Mouse (Mus musculus): ENCODE results near the gene Dnal1. TPM values are rescaled to one million over a fixed set of nuclear protein-coding genes. Genes with fewer than 3 reads are reported as not detected.

The Dnal1 gene
- polyA plus RNA-seq, 1 experiment from 2014 or later: 5.7 TPM

DNA sequence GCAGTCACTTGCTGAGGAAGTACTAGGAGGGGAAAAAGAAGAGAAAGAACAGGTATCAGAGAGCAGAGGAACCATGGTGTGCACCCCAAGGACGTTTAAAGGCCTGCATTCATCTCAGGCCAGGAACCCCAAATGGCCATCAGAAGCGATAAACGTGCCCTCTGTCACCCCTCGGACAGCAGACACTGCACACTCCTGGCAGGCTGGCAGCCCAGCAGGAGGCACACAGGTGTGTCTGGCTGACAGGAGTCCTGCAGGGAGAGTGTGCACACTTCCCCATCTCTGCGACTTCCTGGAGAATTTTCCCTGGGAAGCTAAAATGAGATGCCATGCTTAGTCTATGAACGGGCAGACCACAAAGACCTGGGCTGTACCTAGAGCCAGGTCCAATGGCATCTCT, 39.2 kb downstream of the Dnal1 start:
- H3K9ac ChIP-seq (ENCODE audit: low read length): no peak overlapping the region
- ATAC-seq (ENCODE audit: low read depth): no peak
- H3K4me3 ChIP-seq (ENCODE audit: low read length): no peak overlapping the region
- peaks cover 33% of the 10 kb centered on the region for H3K36me3 ChIP-seq (ENCODE audit: control insufficient read depth, insufficient read depth, low read length)
- no peak overlapping the region for H3K27ac ChIP-seq (ENCODE audit: low read length)
- H3K4me1 ChIP-seq (replicated peaks; ENCODE audit: control insufficient read depth, insufficient read depth, low read length): peaks cover 10% of the 10 kb centered on the region
- 78% methylated on average over 6 of the region's 6 CpGs for WGBS
- H3K27me3 ChIP-seq (ENCODE audit: control insufficient read depth, insufficient read depth, low read depth, low read length): no peaks in the 10 kb centered on the region
- no peaks in the 10 kb centered on the region for H3K9me3 ChIP-seq (ENCODE audit: control insufficient read depth, low read length)
- no peak overlapping the region for H3K4me2 ChIP-seq (ENCODE audit: low read depth, low read length)

DNA sequence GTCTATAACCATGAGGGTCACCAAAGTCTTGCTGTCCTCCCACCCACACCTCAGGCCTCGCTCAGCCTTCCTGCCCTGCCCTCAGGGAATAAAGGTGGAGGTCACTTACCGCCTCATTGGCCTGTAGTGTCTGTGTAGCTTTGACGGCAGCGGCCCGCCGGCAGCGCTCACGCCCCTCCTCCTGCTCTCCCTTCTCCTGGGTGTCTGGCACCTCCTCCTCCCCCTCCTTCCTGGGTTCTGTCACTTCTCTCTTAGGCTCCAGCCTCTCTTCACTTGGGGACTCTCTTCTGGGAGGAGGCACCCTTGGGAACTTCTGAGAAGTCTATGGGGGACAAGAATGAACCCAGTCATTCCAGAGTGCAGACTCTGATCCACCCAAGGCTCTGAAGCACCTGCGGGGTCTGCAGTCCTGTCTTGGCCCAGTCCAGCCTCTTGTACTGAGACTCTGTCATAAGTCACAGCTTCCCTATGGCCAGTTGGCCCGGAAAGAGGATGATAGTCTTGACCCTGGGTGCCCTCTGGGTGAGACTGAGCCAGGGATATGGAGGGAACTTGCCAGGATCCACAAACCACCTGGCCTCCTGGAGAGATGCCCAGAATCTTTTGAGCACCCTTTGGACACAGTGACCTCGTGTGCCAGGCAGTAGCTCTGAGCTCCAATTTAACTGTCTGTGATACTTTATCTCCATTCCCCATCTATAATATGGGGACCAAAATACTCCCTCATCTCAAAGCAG, 40.8 kb downstream of the Dnal1 start:
- H3K4me2 ChIP-seq (ENCODE audit: low read depth, low read length): no peak overlapping the region
- no peaks in the 10 kb centered on the region for H3K9me3 ChIP-seq (ENCODE audit: control insufficient read depth, low read length)
- H3K27ac ChIP-seq (ENCODE audit: low read length): no peak overlapping the region
- H3K9ac ChIP-seq (ENCODE audit: low read length): no peak overlapping the region
- peaks cover 7% of the 10 kb centered on the region for H3K4me1 ChIP-seq (replicated peaks; ENCODE audit: control insufficient read depth, insufficient read depth, low read length)
- peak; percentile 27; the same call in 1 of the 2 replicates for ATAC-seq (ENCODE audit: low read depth)
- 53% methylated on average over 11 of the region's 11 CpGs for WGBS
- H3K36me3 ChIP-seq (ENCODE audit: control insufficient read depth, insufficient read depth, low read length): peaks cover 44% of the 10 kb centered on the region
- H3K4me3 ChIP-seq (ENCODE audit: low read length): no peak overlapping the region
- H3K27me3 ChIP-seq (ENCODE audit: control insufficient read depth, insufficient read depth, low read depth, low read length): no peaks in the 10 kb centered on the region

DNA sequence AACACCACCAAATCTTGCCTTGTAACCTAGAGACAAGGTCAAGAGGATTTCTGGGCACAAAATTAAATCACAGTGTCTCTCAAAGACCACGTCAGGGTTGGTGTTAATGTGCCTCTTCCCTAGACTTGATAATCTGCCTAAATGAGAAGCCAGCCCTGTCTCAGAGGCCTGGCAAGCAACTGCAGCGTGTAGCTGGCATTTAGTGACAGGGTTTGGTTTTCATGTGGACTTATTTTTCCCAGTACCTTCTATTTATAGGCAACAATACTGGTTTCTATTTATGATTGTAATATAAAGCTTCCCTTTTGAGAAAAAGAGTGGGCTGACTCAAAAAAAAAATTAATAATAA, 41.3 kb downstream of the Dnal1 start:
- no peaks in the 10 kb centered on the region for H3K9me3 ChIP-seq (ENCODE audit: control insufficient read depth, low read length)
- H3K27ac ChIP-seq (ENCODE audit: low read length): no peak overlapping the region
- H3K4me3 ChIP-seq (ENCODE audit: low read length): no peak overlapping the region
- WGBS: 63% methylated on average over 2 of the region's 2 CpGs
- no peak for ATAC-seq (ENCODE audit: low read depth)
- H3K36me3 ChIP-seq (ENCODE audit: control insufficient read depth, insufficient read depth, low read length): peaks cover 46% of the 10 kb centered on the region
- no peak overlapping the region for H3K9ac ChIP-seq (ENCODE audit: low read length)
- H3K4me1 ChIP-seq (replicated peaks; ENCODE audit: control insufficient read depth, insufficient read depth, low read length): peaks cover 7% of the 10 kb centered on the region
- no peaks in the 10 kb centered on the region for H3K27me3 ChIP-seq (ENCODE audit: control insufficient read depth, insufficient read depth, low read depth, low read length)
- H3K4me2 ChIP-seq (ENCODE audit: low read depth, low read length): no peak overlapping the region

DNA sequence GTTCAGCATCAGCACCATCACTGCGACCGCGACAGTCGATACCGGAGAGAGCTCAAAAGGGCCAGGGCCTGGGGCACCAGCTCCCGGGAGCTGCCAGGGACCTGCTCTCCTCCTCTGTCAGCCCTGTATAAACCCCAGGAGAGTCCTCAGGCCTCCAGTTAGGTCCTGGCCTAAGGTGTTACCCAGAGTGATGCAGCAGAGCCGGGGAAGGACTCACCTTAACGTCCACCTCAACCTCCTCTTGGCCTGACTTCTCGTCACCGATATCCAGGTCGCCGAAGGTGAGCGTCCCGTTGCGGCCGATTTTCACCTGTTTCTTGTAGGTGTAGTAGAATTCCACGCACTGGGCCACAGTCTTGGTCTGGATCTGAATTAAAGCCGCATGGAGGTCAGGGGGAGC, 42.0 kb downstream of the Dnal1 start:
- Histone ChIP-seq H3K27me3 (ENCODE audit: control insufficient read depth, insufficient read depth, low read depth, low read length) (no peaks in the 10 kb centered on the region), H3K36me3 (ENCODE audit: control insufficient read depth, insufficient read depth, low read length) (peaks cover 48% of the 10 kb centered on the region), H3K4me1 (replicated peaks; ENCODE audit: control insufficient read depth, insufficient read depth, low read length) (peaks cover 3% of the 10 kb centered on the region), H3K27ac (ENCODE audit: low read length) (no peak overlapping the region), H3K9me3 (ENCODE audit: control insufficient read depth, low read length) (no peaks in the 10 kb centered on the region), H3K9ac (ENCODE audit: low read length) (no peak overlapping the region), H3K4me3 (ENCODE audit: low read length) (no peak overlapping the region), H3K4me2 (ENCODE audit: low read depth, low read length) (no peak overlapping the region)
- no peak for ATAC-seq (ENCODE audit: low read depth)
- WGBS: 90% methylated on average over 18 of the region's 18 CpGs

DNA sequence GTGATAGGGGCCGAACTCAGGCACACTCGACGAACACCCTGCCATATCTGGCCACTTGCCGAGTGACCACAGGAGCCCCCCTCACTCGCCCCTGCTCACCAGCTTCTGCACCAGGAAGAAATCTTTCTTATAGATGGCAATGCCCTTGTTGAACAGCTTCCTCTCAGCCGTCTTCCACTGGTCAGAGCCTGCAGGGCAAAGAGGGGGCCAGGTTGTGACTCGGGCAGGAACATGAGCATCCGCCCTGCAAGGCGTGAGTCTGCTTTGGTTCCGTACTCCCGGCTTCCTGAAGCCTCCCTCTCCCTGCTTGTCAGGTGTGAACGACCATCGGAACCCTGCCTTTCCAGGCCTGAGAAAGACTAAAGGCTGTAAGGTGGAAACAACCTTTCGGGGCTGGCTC, 44.0 kb downstream of the Dnal1 start:
- H3K4me2 ChIP-seq (ENCODE audit: low read depth, low read length): no peak overlapping the region
- no peak for ATAC-seq (ENCODE audit: low read depth)
- H3K9ac ChIP-seq (ENCODE audit: low read length): no peak overlapping the region
- no peak overlapping the region for H3K27ac ChIP-seq (ENCODE audit: low read length)
- H3K4me3 ChIP-seq (ENCODE audit: low read length): no peak overlapping the region
- WGBS: 84% methylated on average over 14 of the region's 14 CpGs
- no peaks in the 10 kb centered on the region for H3K27me3 ChIP-seq (ENCODE audit: control insufficient read depth, insufficient read depth, low read depth, low read length)
- peaks cover 3% of the 10 kb centered on the region for H3K4me1 ChIP-seq (replicated peaks; ENCODE audit: control insufficient read depth, insufficient read depth, low read length)
- peaks cover 46% of the 10 kb centered on the region for H3K36me3 ChIP-seq (ENCODE audit: control insufficient read depth, insufficient read depth, low read length)
- no peaks in the 10 kb centered on the region for H3K9me3 ChIP-seq (ENCODE audit: control insufficient read depth, low read length)

DNA sequence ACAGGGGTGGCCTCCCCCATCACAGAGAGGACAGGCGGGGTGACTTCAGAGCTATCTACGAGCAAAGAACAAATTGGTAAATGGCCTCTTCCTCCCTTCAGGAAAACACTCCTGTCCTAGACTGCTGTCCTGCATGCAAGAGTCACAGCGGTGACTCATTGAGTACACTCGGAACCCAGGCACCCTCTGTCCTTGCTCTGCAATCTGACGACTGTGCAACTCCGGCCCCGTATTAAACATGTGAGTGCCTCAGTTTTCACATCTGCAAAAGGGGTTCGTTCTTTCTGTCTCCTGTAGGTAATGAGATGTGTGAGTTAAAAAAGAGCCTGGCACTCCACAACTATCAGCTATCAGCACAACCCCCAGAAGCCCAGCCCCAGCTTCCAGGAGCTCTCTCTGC, 46.3 kb downstream of the Dnal1 start:
- no peak for ATAC-seq (ENCODE audit: low read depth)
- H3K27me3 ChIP-seq (ENCODE audit: control insufficient read depth, insufficient read depth, low read depth, low read length): no peaks in the 10 kb centered on the region
- no peak overlapping the region for H3K27ac ChIP-seq (ENCODE audit: low read length)
- peaks cover 3% of the 10 kb centered on the region for H3K4me1 ChIP-seq (replicated peaks; ENCODE audit: control insufficient read depth, insufficient read depth, low read length)
- H3K4me2 ChIP-seq (ENCODE audit: low read depth, low read length): no peak overlapping the region
- H3K4me3 ChIP-seq (ENCODE audit: low read length): no peak overlapping the region
- peaks cover 43% of the 10 kb centered on the region for H3K36me3 ChIP-seq (ENCODE audit: control insufficient read depth, insufficient read depth, low read length)
- H3K9ac ChIP-seq (ENCODE audit: low read length): no peak overlapping the region
- 94% methylated on average over 8 of the region's 8 CpGs for WGBS
- no peaks in the 10 kb centered on the region for H3K9me3 ChIP-seq (ENCODE audit: control insufficient read depth, low read length)

DNA sequence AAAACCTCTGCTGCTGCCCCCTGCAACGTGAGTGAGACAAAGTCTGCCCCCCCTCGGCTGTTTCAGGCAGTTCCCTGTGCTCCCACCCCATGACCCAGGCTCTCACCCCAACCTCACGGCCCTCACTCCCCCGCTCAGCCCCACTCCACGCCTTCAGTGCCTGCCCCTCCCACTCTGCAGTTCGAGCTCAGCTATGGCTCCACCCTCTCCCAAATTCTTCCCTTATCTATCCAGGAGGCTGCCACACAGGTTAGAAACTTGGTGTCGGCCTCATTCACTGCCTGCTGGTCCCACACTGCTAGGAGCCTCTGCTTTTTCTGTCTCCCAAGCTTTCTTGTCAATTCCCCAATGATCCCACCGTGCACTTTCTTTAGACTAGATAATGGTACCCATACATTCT, 47.0 kb downstream of the Dnal1 start:
- Histone ChIP-seq H3K4me3 (ENCODE audit: low read length) (no peak overlapping the region), H3K4me1 (replicated peaks; ENCODE audit: control insufficient read depth, insufficient read depth, low read length) (peaks cover 7% of the 10 kb centered on the region), H3K36me3 (ENCODE audit: control insufficient read depth, insufficient read depth, low read length) (peaks cover 41% of the 10 kb centered on the region), H3K4me2 (ENCODE audit: low read depth, low read length) (no peak overlapping the region), H3K27ac (ENCODE audit: low read length) (peak overlapping the region; percentile 25; the same call in 1 of the 2 replicates), H3K9ac (ENCODE audit: low read length) (no peak overlapping the region), H3K27me3 (ENCODE audit: control insufficient read depth, insufficient read depth, low read depth, low read length) (no peaks in the 10 kb centered on the region), H3K9me3 (ENCODE audit: control insufficient read depth, low read length) (no peaks in the 10 kb centered on the region)
- 29% methylated on average over 8 of the region's 8 CpGs for whole genome bisulfite sequencing
- 0 out of 2 replicates have a peak, but pooled peaks have one; percentile 24 for ATAC-seq (ENCODE audit: low read depth)

DNA sequence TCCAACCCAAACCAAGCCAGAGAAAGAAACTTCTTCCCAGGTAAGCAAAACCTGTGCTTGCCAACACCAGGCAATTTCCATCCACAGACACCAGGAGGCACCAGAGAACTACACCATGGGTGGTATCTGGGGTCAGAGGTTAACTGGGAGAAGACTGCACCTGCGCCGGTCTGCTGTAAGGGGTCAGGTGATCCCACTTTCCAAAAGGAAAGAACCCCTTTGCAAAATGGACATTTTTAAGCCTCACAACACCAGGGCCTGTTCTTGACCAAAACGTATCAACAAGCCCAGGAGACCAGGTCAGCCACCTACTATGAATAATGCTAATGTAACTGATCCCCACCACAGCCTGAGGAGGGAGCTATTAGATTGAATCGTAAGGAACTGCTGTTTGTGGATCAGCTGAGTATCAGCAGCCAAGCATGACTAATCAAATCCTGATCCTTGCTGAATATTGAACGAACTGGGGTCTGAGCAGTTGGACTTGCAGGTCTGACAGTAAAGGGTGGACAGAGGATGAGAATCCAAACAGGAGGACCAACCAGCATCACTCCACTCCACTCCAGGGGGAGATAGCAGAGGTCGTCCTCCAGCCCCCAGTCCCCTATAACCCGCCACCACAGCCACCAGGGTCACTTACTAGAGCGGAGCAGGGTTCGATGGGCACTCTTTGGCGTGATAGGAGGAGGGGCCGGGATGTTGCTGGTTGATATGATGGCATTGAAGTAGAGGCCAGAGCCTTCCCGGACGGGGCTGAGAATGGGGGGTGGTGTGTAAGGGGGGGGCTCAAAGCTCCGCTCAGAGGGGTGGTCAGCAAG, 47.7 kb downstream of the Dnal1 start:
- Histone ChIP-seq H3K36me3 (ENCODE audit: control insufficient read depth, insufficient read depth, low read length) (peaks cover 35% of the 10 kb centered on the region), H3K4me1 (replicated peaks; ENCODE audit: control insufficient read depth, insufficient read depth, low read length) (peaks cover 8% of the 10 kb centered on the region), H3K9me3 (ENCODE audit: control insufficient read depth, low read length) (no peaks in the 10 kb centered on the region), H3K27me3 (ENCODE audit: control insufficient read depth, insufficient read depth, low read depth, low read length) (no peaks in the 10 kb centered on the region), H3K4me3 (ENCODE audit: low read length) (no peak overlapping the region), H3K4me2 (ENCODE audit: low read depth, low read length) (no peak overlapping the region), H3K9ac (ENCODE audit: low read length) (no peak overlapping the region), H3K27ac (ENCODE audit: low read length) (peak overlapping the region; percentile 25; the same call in 1 of the 2 replicates)
- ATAC-seq (ENCODE audit: low read depth): peak; percentile 19; the same call in 1 of the 2 replicates
- WGBS: 69% methylated on average over 14 of the region's 14 CpGs

DNA sequence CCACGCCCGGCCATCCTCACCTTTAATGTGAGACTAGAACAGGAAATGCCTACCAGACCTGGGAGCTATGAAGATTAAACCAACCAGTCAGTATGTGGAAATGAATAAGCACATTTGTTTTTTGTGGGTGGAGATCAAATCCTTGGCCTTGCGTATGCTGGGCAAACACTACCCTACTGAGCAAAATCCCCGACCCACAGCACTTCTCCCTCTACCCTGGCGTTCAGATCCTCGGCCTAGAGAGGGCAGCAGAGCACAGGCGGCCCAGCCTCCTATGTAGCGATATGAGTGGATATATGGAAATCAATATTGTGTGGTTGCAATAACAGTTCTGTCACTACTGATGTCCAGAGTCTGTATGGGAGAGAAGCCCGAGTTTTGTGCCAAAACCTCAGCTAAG, 49.0 kb downstream of the Dnal1 start:
- no peak overlapping the region for H3K9ac ChIP-seq (ENCODE audit: low read length)
- no peaks in the 10 kb centered on the region for H3K27me3 ChIP-seq (ENCODE audit: control insufficient read depth, insufficient read depth, low read depth, low read length)
- WGBS: 70% methylated on average over 9 of the region's 9 CpGs
- no peak overlapping the region for H3K4me3 ChIP-seq (ENCODE audit: low read length)
- no peaks in the 10 kb centered on the region for H3K9me3 ChIP-seq (ENCODE audit: control insufficient read depth, low read length)
- H3K4me1 ChIP-seq (replicated peaks; ENCODE audit: control insufficient read depth, insufficient read depth, low read length): peaks cover 8% of the 10 kb centered on the region
- no peak overlapping the region for H3K27ac ChIP-seq (ENCODE audit: low read length)
- H3K36me3 ChIP-seq (ENCODE audit: control insufficient read depth, insufficient read depth, low read length): peaks cover 35% of the 10 kb centered on the region
- peak; percentile 48; the same call in 1 of the 2 replicates for ATAC-seq (ENCODE audit: low read depth)
- H3K4me2 ChIP-seq (ENCODE audit: low read depth, low read length): no peak overlapping the region

Data from lung, embryonic 16.5 days (tissue).